Mouse (Mus musculus): ENCODE results near the gene Ddt.

Ddt gene

DNA sequence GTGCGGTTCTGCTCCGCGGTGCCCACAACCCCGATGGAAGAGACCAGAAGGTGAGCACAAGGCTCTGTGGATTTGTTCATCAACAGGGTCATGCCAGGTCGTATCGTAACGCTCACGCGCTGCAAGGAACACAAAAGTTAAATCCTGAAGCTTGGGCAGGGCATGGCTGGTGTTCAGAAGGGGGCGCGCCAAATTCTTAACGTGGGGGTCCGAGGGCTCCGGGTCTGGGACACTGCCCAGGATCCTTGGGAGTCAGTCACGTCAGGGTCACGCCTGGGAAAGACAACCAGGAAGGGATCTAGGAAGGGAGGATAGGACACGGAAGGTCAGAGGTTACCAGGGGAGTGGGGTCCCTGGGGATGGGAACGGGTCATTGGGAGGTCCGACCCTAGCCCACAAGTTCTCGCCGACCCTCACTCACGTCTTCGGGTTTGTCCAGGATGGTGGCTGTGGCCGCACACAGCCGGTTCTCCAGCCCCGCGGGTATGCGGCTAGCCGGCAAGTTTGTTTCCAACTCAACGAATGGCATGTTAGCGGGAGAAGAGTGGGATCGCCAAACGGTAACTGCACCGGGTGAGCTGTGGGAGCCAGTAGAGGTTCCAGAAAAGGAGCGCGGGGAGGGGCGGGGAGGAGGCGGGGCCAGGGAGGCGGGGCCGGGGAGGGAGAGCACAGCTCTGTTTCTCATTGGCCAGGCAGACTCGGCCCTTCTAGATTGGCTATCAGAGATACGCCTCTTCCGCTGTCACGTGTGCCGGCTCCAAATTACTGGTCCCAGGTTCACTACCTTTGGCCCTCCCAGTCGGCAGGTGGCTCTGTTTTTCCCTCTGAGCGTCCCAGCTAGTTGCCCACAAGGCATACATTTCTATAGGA, at the start of gene Ddt:
Ddt (minus strand) TSS at position 620 of the 870 bp plus-strand sequence.
- peak; percentile 90 for DNase-seq (ENCODE audit: low spot score)

DNA sequence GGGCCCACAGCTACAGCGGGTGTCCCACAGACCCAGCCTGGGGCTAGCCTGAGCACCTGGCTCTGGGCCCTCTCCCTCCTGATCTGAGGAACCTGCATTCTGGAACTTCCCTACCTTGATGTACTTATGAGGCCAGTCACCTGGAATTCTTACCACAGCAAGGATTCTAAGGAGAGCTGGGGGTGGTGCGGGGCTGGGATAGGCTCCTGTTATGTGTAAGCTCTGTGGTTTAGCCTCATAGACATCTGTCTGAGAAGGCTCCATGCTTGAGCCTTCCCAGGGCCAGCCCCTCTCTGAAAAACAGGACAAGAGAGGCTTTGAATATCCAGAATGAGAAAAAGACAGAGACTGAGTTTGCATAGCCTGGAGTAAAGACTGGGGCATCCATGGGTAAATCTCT, 49.2 kb upstream of the Ddt start, which contains the start of gene Gstt4:
Gstt4 (minus strand) TSS at position 101 of the 400 bp plus-strand sequence.
- DNase-seq (ENCODE audit: low spot score), result no peak

DNA sequence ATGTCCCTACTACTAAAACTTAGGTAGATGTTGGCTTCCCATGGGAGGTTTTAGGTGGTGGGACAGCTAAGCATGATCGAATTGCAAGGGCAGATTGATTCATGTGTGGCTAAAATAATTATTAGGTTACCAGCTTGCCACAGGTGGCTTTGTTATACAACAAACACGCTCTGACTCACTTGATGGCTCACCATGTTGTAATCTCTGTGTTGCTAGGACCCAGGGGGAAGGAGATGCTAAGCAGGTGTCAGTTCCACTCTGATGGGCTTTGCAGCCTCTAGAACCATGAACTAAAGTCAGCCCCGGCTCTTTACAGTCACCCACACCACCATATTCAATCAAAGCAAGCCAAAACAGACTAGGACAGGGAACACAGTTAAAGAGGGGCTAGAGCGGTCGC, 46.7 kb upstream of the Ddt start:
- DNase-seq (ENCODE audit: low spot score), result no peak

DNA sequence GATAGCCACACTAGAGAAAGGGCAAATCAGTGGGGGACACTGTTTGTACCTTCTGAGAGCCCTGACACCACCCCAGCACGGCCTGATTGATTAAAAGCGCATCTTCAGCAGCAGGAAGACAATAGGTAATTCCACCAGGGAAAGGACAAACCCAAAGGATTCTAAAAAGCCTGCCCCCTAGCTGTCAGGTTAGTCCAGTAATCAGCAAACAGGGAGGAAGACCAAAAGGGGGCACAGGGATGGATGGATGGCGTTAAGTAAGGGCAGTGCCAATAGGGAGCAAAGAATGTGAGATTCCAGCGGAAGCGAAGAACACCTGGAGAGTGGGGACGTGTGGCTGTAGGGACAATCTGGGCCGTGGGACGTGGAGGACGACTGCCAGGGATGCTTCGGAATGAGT, 45.4 kb upstream of the Ddt start:
- no peak for DNase-seq (ENCODE audit: low spot score)

DNA sequence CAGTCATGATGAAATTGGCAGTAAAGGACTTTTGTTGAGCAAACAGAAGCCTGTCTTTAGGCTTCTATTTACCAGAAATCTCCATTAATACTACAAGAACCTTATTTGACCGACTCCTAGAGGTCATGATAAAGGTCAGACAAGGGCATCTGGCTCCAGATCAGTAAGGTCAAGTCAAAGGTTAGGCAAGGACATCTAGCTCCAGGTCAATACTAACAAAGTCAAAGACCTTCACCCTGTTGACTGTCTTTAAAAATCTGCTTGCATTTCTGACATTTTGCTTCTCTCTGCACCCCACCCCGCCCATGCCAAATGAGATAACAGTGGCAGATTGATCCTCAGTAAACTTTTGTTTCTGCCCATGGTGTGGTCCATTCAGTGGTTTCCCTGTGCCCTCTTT, 31.0 kb upstream of the Ddt start:
- no peak for DNase-seq (ENCODE audit: low spot score)

DNA sequence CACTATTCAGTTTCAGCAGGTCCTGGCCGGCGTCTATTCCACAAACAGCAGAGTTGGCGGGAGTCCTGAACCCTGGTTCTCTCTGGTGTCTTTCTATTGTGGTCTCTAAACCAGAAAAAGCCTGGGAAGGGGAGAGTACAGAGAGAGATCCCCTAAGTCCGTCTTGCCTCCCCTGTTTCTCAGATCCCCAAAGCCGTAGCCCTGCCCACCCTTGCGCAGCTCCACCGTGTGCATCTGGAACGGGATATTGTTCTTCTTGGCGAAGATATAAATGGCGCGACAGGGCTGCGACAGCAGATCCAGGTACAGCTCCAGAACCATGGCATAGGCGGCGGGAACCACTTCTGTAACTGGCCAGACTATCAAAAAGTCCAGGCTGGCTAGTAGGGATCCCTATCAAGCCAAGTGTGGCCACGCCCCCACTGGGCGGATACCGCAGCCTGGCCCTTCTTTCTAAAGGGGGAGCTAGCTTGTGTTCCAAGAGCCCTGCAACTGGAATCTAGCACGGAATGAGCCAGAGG, 25.0 kb upstream of the Ddt start, which contains the start of gene Gstt1:
Gstt1 (minus strand) TSS at position 409 of the 521 bp plus-strand sequence.
- DNase-seq (ENCODE audit: low spot score), result peak; percentile 67

DNA sequence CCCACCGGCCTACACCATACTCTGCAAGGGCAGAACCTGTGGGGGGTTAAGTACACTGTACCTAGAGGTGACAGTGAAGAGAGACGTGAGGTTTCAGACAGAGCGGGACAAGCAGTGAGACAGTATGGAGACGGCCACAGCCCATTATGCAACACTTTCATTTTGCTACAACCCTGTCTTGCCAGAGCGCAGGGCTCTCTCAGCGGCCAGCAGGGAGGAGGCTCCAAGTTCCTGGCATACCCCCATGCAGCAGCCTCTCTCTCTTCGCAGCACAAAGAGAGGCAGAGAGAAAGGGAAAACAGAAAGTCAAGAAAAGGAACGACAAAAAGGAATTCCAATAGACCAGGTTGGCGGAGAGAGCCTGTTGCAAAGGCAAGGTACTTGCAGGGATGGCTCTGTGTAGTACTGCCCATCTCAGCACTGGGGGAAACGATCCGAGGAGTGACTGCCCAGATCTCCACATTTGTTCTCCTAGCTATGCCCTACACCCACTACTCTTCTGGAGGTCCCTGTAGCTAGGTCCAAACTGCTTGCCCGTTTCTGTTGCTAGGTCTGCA, 24.5 kb upstream of the Ddt start:
- DNase-seq (ENCODE audit: low spot score), result no peak

DNA sequence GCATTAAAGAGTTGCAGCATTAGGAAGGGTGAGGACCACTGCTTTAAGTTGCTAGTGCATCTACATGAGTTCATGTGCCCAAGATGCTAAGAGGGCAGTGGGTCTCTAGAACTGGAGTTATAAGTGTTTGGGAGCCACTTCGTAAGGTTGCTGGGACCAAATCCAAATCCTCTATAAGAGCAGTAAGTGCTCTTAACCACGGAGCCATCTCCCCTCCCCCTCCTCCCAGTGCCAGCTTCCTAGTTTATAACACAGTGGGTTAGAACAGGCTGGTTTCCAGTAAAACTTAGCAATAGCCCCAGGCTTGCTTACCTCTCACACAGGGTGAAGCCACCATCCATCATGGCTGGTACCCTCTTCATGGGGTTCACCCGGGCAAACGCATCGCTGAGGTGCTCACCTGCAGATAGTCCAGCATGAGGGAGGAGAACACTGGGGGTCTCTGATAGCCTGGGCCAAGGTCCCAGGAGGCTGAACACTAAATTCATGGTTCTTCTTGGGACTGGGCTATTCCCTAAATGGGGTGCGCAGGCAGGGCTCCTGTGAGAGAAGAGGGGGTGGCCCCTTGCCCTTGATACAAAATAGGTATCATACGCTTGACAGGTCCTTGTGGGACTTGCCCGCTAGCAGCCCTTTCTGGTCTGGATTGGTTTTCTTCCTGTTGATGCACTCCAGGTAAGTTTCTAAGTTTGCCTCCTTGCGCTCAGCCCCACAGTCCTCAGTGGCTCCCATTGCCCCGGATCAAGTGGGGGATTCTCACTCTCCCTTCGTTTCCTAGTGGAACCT, 23.7 kb upstream of the Ddt start:
- DNase-seq (ENCODE audit: low spot score), result no peak

DNA sequence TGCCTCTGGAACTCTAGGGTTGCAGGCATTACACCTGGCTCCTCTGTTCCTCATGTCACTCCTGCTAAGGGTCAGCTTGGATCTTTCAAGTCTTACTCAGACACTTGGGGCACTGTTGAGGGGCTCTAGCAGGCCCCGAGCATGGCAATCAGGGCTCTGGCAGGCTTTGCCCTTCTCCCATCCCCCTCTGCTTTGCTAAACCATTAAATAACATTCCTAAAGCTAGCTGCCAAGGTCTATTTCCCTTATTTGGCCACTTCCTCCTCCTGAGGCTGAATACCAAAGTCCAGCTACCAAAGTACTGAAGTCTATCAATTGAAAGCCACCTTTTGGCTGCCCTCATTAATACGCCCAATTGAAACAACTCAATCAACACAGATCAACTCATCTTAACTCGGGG, 21.7 kb upstream of the Ddt start:
- peak; percentile 47 for DNase-seq (ENCODE audit: low spot score)

DNA sequence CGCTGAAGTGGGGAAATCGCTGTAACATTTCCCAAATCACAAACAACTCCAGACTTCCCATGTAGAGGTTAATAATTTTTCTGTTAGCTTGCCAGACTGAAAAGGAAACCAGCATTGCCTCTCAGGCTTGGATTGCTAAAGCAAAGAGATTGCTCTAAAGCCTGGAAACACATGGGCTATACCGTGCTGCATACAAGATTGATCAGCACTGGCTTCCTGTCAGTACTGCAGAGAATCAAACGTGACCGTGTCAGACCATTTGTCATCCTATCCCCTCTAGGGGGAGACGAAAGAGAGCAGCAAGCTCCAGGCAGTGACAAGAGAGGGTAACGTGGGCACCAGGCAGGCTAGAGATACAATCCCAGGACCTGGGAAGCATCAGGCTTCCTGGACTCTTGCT, 17.6 kb upstream of the Ddt start:
- DNase-seq (ENCODE audit: low spot score), result no peak

DNA sequence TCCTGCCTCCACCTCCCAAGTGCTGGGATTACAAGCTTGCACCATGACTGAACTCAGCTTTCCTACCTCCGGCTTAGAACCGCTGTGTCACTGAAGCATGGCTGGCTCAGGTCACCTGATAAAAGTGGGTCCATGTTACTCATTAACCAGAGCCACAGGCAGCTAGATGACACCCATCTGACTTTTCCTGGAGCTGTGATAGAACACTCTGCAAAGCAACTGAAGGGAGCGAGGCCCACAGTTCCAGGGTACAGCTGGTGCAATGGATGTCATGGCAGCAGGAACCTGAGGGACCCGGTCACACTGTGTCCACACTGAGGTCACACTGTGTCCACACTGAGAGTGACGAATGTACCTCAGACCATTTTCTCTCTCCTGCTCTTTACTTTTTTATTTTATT, 16.6 kb upstream of the Ddt start:
- no peak for DNase-seq (ENCODE audit: low spot score)

DNA sequence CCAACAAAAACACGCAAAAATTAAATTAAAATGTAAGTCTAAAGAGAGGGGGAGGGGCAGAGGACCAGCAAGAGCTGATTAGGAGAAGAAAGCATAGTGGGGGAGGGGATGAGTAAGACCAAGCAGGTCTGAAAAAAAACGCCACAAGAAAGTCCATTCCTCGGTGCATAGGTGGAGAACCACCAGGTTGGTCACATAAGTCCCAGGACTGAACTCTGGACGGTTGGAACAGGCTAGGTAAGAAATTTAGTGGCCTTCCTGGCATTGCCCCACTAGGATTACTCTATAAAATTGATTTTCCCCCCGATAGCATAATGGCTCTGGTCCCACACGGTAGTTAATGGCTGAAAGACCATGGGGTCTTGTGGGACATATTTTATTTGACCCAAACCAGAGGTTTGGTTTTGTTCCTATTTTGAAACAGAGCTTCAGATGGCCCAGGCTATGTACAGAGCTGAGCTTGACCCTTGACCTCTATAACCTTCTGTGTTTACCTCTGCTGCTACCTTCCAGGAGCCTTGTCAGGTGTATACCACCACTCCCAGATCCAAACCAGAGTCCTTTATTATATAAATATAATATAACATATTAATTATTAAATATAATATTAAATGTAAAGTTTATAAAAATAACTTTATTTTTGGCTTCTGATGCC, 16.0 kb upstream of the Ddt start:
- no peak for DNase-seq (ENCODE audit: low spot score)

DNA sequence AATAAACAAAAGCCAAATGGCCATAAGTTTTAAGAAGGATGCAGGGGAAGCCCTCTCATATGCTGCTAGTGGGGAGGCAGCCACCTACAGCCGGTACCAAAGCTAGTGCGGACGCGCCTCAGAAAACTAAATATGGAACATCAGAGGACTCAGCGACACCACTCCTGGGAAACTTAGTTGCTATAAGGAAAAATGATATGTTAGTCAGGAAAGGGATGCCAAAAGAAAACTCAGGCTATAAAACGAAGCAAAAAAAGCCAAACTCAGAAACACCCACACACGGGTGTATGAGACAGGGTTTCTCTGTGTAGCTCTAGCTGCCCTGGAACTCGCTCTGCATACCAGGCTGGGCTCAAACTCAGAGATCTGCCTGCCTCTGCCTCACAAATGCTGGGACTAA, 15.1 kb upstream of the Ddt start:
- DNase-seq (ENCODE audit: low spot score), result no peak

DNA sequence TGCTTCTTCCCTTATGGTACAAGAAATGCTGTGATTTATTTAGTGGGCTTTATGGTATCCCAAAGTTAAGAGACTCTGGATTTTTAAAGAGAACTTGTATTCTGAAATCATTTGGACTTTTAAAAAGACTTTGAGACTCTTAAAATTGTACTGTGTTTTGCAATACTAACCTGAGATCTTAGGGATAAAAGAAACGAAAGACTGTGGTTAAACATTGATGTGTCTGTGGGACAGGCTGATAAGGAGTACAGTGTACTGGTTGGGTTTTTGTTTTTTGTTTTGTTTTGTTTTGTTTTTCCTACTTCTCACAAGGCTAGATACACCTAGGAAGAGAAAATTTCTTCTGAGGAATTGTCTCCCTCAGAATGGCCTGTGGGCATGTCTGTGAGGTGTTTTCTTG, 12.2 kb upstream of the Ddt start:
- no peak for DNase-seq (ENCODE audit: low spot score)

DNA sequence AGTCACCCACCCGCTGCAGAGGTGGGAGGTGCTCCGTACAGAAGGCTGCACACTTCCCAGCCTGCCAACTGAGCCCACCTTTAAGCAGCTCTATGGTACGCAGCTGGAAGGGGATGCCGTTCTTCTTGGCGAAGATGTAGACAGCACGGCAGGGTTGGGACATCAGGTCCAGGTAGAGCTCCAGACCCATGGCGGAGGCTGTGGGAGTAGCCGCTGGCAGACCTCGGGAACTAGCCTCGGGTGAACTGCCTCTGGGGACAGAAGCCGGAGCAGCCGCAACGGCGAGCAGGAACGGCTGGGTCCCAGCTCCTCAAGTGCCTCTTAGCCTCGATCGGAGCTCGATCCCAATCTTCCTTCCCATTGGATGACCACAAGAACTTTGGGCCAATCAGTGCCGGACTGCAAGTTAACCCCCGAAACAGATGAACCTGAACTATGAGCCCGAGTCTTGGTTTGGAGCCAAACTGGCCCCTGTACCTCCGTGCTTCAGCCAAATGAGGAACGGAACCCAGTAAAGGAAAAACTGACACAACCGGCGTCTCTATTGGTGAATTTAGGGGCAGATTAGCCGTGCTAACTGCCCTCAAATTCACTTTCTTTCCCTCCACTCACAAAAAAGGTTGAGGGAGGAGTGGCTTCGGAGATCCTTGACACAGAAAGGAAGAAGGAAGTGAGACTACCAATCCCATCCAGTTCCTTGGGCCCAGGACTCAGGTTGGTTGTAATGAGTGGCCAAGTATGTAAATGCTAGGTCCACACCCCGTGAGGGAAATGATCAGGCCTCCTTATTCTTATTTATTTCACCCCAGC, 7.8 kb upstream of the Ddt start, which contains the start of the genes Gm20441 and Gstt3:
Gm20441 (minus strand) TSS at position 186 of the 810 bp plus-strand sequence.
Gstt3 (minus strand) TSS at position 646 of the 810 bp plus-strand sequence.
- peak; percentile 71 for DNase-seq (ENCODE audit: low spot score)

DNA sequence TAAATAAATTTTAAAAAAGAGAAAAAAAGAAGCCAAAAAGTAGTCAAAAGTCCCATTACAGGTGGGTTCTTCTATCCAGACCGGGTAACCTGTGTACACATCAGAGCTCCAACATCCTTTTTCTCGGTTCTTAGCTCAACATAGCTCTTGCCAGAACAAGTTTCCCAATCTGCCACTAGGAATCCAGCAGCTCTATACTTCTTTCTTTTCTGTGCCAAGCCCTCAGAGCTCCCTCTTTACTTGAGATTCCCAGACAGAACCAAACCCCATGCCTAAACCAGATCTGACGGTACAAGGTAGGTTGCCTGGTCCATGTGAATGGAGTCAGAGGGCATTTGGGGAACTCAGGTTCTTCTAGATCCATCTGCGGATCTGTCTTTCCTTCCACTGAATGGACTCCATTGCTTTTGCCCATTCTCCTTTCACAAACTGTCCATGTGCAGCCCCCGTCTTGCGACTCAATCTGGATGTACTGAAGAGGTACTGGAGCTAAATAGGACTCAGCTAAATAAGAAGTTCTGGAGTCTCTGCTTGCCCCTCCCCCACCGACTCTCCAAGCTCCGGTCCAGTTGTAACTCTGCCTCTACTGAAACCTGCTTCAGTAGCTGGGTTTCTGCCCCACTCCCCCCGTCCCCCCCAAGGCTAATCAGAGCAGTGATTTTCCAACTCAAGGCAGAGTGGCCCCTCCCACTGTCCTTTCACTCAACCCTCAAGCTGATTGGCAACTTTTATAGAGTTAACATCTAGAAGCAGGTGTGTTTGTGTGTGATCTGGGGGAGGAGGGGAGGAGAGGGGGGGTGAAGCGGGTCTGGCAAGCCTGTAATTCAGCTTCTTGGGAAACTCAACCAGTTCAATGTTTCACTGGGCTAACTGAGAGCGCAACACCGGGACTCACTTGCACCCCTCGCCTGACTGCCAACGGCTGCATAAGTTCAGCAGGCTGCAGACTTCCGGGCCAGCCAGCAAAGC, 6.3 kb upstream of the Ddt start:
- DNase-seq (ENCODE audit: low spot score), result no peak

DNA sequence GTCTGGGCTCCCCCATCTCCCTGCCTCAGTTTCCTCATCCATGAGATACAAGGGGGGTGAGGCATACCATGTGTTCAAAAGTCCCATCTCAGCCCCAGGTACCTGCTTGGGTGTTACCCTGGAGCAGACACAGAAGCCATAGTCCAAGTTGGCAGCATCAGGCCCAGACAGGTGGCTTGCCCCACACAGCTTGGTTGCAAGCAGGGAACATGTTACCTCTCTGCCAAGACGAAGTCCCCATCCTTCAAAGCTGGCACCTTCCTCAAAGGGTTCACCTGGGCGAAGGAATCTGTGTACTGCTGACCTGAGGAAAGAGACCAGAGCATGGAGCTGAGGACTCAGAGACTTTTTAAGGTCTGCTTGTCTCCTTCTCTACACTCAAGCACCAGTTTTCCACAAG, 4.7 kb upstream of the Ddt start:
- no peak for DNase-seq (ENCODE audit: low spot score)

DNA sequence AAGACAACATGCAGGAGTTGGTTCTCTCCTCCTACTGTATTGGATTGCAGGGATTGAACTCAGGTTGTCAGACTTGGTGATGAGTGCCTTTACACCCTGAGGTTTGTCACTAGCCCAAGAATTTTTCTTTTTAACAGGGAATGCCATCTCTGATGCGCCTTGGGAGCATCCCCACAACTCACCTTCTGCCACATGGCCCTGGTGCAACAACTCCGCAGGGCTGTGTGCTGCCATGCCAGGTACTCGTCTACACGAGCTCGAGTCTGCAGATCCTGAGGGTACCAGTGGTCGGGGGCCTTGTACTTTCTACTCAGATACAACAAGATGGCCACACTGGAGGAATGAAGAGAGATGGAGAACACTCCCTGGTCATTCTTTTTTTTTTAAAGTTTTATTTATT, 3.3 kb upstream of the Ddt start:
- no peak for DNase-seq (ENCODE audit: low spot score)

DNA sequence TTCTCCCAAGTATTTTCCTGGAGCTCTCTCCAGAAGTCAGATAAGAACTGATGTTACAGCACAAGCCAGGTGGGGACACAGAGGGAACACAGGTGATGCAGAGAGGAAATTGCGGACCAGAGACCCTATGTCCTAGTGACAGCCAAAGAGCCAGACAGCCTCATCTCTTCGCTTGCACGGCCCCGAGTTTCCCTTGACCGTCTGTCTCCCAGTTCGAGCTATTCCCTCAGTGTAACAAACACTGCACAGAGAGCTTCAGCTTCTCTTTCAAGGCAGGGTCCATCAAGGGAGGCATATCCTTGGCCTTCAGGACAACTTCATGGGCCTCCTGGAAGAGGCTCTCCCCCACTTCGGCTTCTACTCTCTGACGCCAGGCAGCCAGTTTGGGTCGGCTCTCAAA, 1.4 kb upstream of the Ddt start:
- DNase-seq (ENCODE audit: low spot score), result no peak

DNA sequence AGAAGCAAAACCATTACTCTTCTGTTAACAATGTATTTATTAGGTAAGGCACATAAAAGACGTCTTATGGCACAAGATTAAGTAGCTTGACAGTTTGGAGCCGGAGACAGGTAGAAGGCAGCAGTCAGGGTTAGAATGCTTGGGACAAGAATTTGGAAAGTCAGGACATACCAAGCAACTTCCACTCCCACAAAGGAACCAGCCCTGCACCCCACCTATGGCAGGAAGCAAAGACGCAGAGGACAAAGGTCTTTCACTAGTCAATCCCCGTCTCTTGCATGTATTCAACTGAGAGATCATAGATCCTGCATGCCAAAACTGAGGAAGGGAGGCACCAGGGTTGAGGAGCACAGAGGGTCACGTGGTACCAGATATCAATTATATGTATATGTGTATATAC, 888 bp upstream of the Ddt start:
- no peak for DNase-seq (ENCODE audit: low spot score)
